Mouse (Mus musculus) forebrain, embryonic 12.5 days (tissue): ENCODE results near the gene Pif1. TPM values are rescaled to one million over a fixed set of nuclear protein-coding genes. Genes with fewer than 3 reads are reported as not detected.

Experiments
- ATAC-seq: fragments of 200-750 bp; cut with Nextera tagmentation; 2 replicates; pipeline ENCODE4 v1.8.0; 2017; ENCODE audit warnings: moderate TSS enrichment; ENCODE audit not compliant: low FRiP score
- H3K27ac ChIP-seq: fragments of 300-500 bp; sonication (generic); 2 replicates; pipeline ENCODE4 v1.5.1; 2016; ENCODE audit warnings: mild to moderate bottlenecking
- H3K27me3 ChIP-seq: fragments of 300-500 bp; sonication (generic); 2 replicates; pipeline ENCODE4 v1.6.1; 2016; ENCODE audit warnings: mild to moderate bottlenecking
- H3K36me3 ChIP-seq: fragments of 300-500 bp; sonication (generic); replicated peaks from 2 replicates; pipeline ENCODE4 v1.6.1; 2016; ENCODE audit warnings: mild to moderate bottlenecking
- H3K4me1 ChIP-seq: fragments of 300-500 bp; sonication (generic); 2 replicates; pipeline ENCODE4 v1.6.1; 2016
- H3K4me2 ChIP-seq: fragments of 300-500 bp; sonication (generic); 2 replicates; pipeline ENCODE4 v1.6.1; 2016; ENCODE audit warnings: mild to moderate bottlenecking, moderate library complexity
- H3K4me3 ChIP-seq: fragments of 300-500 bp; sonication (generic); replicated peaks from 2 replicates; pipeline ENCODE4 v1.5.1; 2016; ENCODE audit warnings: mild to moderate bottlenecking
- H3K9ac ChIP-seq: fragments of 300-500 bp; sonication (generic); 2 replicates; pipeline ENCODE4 v1.6.1; 2016; ENCODE audit warnings: mild to moderate bottlenecking
- H3K9me3 ChIP-seq: fragments of 300-500 bp; sonication (generic); 2 replicates; pipeline ENCODE4 v1.6.1; 2016
- whole genome bisulfite sequencing: fragments of 180-500 bp; shearing (Covaris S2); methylation state at CpG from one replicate; pipeline ENCODE4 v1.1.7; 2016; 5-methylcytosine and 5-hydroxymethylcytosine counted together
- polyA plus RNA-seq: library from polyadenylated mRNA; unstranded; fragments of >200 nt; fragmentation: Nextera tagmentation; extraction: Ambion mirVana; gene quantifications from 2 replicates; pipeline ENCODE4 v1.2.1, GENCODE M21; 2016

The Pif1 gene
- polyA plus RNA-seq, 1 experiment from 2014 or later, result 33.7 TPM

- Histone ChIP-seq H3K9ac (peak overlapping the region; percentile 45; the same call in 1 of the 2 replicates), H3K4me1 (peaks cover 35% of the 10 kb centered on the region), H3K4me2 (peak overlapping the region; percentile 64), H3K27ac (peak overlapping the region; percentile 78), H3K36me3 (no peaks in the 10 kb centered on the region), H3K4me3 (peak overlapping the region; percentile 58), H3K27me3 (no peaks in the 10 kb centered on the region), H3K9me3 (no peaks in the 10 kb centered on the region)
- 7% methylated on average over 19 of the region's 29 CpGs for WGBS
- peak; percentile 87 for ATAC-seq
Observed at GRCm38 (mm10) chr9:65580401-65581256, 6.3 kb upstream of the Pif1 start.

- no peaks in the 10 kb centered on the region for H3K36me3 ChIP-seq
- ATAC-seq, result no peak
- no peak overlapping the region for H3K4me2 ChIP-seq
- no peak overlapping the region for H3K9ac ChIP-seq
- peaks cover 30% of the 10 kb centered on the region for H3K4me1 ChIP-seq
- WGBS, result 40% methylated on average over 8 of the region's 8 CpGs
- H3K27ac ChIP-seq, result no peak overlapping the region
- H3K27me3 ChIP-seq, result no peaks in the 10 kb centered on the region
- H3K4me3 ChIP-seq, result no peak overlapping the region
- no peaks in the 10 kb centered on the region for H3K9me3 ChIP-seq
Observed at GRCm38 (mm10) chr9:65583045-65583444, 3.9 kb upstream of the Pif1 start.

- H3K9me3 ChIP-seq, result no peaks in the 10 kb centered on the region
- H3K27ac ChIP-seq, result 0 out of 2 replicates have a peak overlapping the region, but pooled peaks have one; percentile 38
- H3K4me3 ChIP-seq, result peak overlapping the region; percentile 74
- peak overlapping the region; percentile 78 for H3K9ac ChIP-seq
- no peaks in the 10 kb centered on the region for H3K27me3 ChIP-seq
- ATAC-seq, result peak; percentile 58
- peaks cover 34% of the 10 kb centered on the region for H3K4me1 ChIP-seq
- H3K4me2 ChIP-seq, result peak overlapping the region; percentile 98
- peaks cover 27% of the 10 kb centered on the region for H3K36me3 ChIP-seq
- under 1% methylated on average over 6 of the region's 6 CpGs for WGBS
Observed at GRCm38 (mm10) chr9:65587270-65587572, 261 bp downstream of the Pif1 start.

GRCm38 (mm10) chr9:65587573-65588358, 806 bp downstream of the Pif1 start:
- WGBS, result under 1% methylated on average over 64 of the region's 64 CpGs

GRCm38 (mm10) chr9:65589091-65589490, 2.1 kb downstream of the Pif1 start:
- H3K9ac ChIP-seq, result peak overlapping the region; percentile 78; the same call in 1 of the 2 replicates
- H3K27ac ChIP-seq, result no peak overlapping the region
- 91% methylated on average over 3 of the region's 3 CpGs for WGBS
- H3K27me3 ChIP-seq, result no peaks in the 10 kb centered on the region
- peak overlapping the region; percentile 74 for H3K4me3 ChIP-seq
- peaks cover 34% of the 10 kb centered on the region for H3K4me1 ChIP-seq
- ATAC-seq, result no peak
- H3K9me3 ChIP-seq, result no peaks in the 10 kb centered on the region
- H3K36me3 ChIP-seq, result peaks cover 45% of the 10 kb centered on the region
- H3K4me2 ChIP-seq, result peak overlapping the region; percentile 98

More at GRCm38 (mm10) chr9:65587573-65588358, 806 bp downstream of the Pif1 start:
- H3K9me3 ChIP-seq, result no peaks in the 10 kb centered on the region
- H3K27me3 ChIP-seq, result no peaks in the 10 kb centered on the region
- peaks cover 32% of the 10 kb centered on the region for H3K36me3 ChIP-seq
- H3K9ac ChIP-seq, result peak overlapping the region; percentile 78
- peaks cover 34% of the 10 kb centered on the region for H3K4me1 ChIP-seq
- no peak overlapping the region for H3K27ac ChIP-seq
- peak overlapping the region; percentile 98 for H3K4me2 ChIP-seq
- H3K4me3 ChIP-seq, result peak overlapping the region; percentile 74
- peak; percentile 46 for ATAC-seq

GRCm38 (mm10) chr9:65592721-65593120, 5.8 kb downstream of the Pif1 start:
- Histone ChIP-seq H3K4me2 (no peak overlapping the region), H3K9ac (no peak overlapping the region), H3K36me3 (peaks cover 64% of the 10 kb centered on the region), H3K4me3 (no peak overlapping the region), H3K27ac (no peak overlapping the region), H3K4me1 (peaks cover 25% of the 10 kb centered on the region), H3K27me3 (no peaks in the 10 kb centered on the region), H3K9me3 (no peaks in the 10 kb centered on the region)
- 91% methylated on average over 3 of the region's 3 CpGs for WGBS
- ATAC-seq, result no peak

GRCm38 (mm10) chr9:65593596-65593995, 6.6 kb downstream of the Pif1 start:
- H3K4me3 ChIP-seq, result no peak overlapping the region

GRCm38 (mm10) chr9:65598765-65599249, 11.8 kb downstream of the Pif1 start:
- Histone ChIP-seq H3K4me3 (no peak overlapping the region), H3K9ac (no peak overlapping the region), H3K4me2 (no peak overlapping the region), H3K9me3 (no peaks in the 10 kb centered on the region), H3K36me3 (peaks cover 22% of the 10 kb centered on the region), H3K27me3 (no peaks in the 10 kb centered on the region), H3K4me1 (no peaks in the 10 kb centered on the region), H3K27ac (no peak overlapping the region)
- WGBS, result 55% methylated on average over 9 of the region's 11 CpGs
- ATAC-seq, result no peak

More at GRCm38 (mm10) chr9:65593596-65593995, 6.6 kb downstream of the Pif1 start:
- H3K36me3 ChIP-seq, result peaks cover 64% of the 10 kb centered on the region
- H3K4me1 ChIP-seq, result peaks cover 16% of the 10 kb centered on the region
- 89% methylated on average over 9 of the region's 9 CpGs for WGBS
- H3K9me3 ChIP-seq, result no peaks in the 10 kb centered on the region
- ATAC-seq, result no peak
- no peak overlapping the region for H3K9ac ChIP-seq
- H3K27ac ChIP-seq, result no peak overlapping the region
- no peak overlapping the region for H3K4me2 ChIP-seq
- H3K27me3 ChIP-seq, result no peaks in the 10 kb centered on the region

GRCm38 (mm10) chr9:65600951-65601350, 14.0 kb downstream of the Pif1 start:
- Histone ChIP-seq H3K9me3 (no peaks in the 10 kb centered on the region), H3K27ac (no peak overlapping the region), H3K36me3 (peaks cover 1% of the 10 kb centered on the region; the same call in 1 of the 2 replicates), H3K4me2 (no peak overlapping the region), H3K4me3 (no peak overlapping the region), H3K4me1 (peaks cover 3% of the 10 kb centered on the region; the same call in 1 of the 2 replicates), H3K27me3 (no peaks in the 10 kb centered on the region), H3K9ac (no peak overlapping the region)
- 79% methylated on average over 2 of the region's 2 CpGs for WGBS
- ATAC-seq, result no peak

GRCm38 (mm10) chr9:65603401-65604102, 16.6 kb downstream of the Pif1 start:
- H3K27ac ChIP-seq, result no peak overlapping the region
- ATAC-seq, result no peak
- H3K9ac ChIP-seq, result no peak overlapping the region
- H3K4me1 ChIP-seq, result peaks cover 6% of the 10 kb centered on the region; the same call in 1 of the 2 replicates
- no peaks in the 10 kb centered on the region for H3K27me3 ChIP-seq
- H3K9me3 ChIP-seq, result no peaks in the 10 kb centered on the region
- H3K4me2 ChIP-seq, result no peak overlapping the region
- WGBS, result 55% methylated on average over 8 of the region's 8 CpGs
- H3K36me3 ChIP-seq, result no peaks in the 10 kb centered on the region
- H3K4me3 ChIP-seq, result no peak overlapping the region

GRCm38 (mm10) chr9:65605471-65606136, 18.6 kb downstream of the Pif1 start:
- no peaks in the 10 kb centered on the region for H3K27me3 ChIP-seq
- peaks cover 6% of the 10 kb centered on the region; the same call in 1 of the 2 replicates for H3K4me1 ChIP-seq
- peak; percentile 89 for ATAC-seq
- H3K4me2 ChIP-seq, result peak overlapping the region; percentile 43
- H3K36me3 ChIP-seq, result no peaks in the 10 kb centered on the region
- 5% methylated on average over 9 of the region's 9 CpGs for WGBS
- H3K4me3 ChIP-seq, result no peak overlapping the region
- no peak overlapping the region for H3K9ac ChIP-seq
- H3K9me3 ChIP-seq, result no peaks in the 10 kb centered on the region
- no peak overlapping the region for H3K27ac ChIP-seq
